Mouse (Mus musculus): ENCODE data around the gene Xaf1. TPM values are rescaled to one million over a fixed set of nuclear protein-coding genes. Genes with fewer than 3 reads are reported as not detected.

Gene Xaf1
- polyA plus RNA-seq, 1 experiment from 2014 or later = 8.0 TPM

DNA sequence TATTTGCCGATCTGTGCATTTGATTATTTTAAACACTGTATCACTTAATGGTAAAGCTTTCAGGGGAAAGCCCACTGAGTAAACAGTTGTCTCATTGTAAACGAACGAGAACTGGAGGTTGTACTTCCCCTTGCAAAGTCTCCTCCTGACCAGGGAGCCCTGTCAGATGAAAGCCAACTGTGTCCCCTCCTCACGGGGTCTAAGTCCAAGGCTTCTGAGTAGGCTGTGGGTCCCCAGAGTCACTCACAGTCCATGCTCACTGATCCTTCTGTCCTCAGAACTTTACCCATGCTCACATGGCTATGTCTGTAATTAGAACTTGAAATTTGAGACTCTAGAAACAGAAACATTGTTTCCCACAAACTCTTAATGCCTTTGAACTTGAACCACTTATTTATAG, 48.2 kb downstream of the Xaf1 start:
- Histone ChIP-seq H3K9ac (ENCODE audit: low read length) (no peak overlapping the region), H3K36me3 (ENCODE audit: control insufficient read depth, insufficient read depth, low read length) (no peaks in the 10 kb centered on the region), H3K9me3 (ENCODE audit: control insufficient read depth, low read length) (no peaks in the 10 kb centered on the region), H3K27ac (replicated peaks in 1 of 2; ENCODE audit: control insufficient read depth in 1 of 2, insufficient read depth in 1 of 2, low read depth in 2 of 2, low read length in 2 of 2) (no peak overlapping the region), H3K4me2 (ENCODE audit: low read length) (no peak overlapping the region), H3K4me1 (ENCODE audit: control insufficient read depth in 2 of 2, insufficient read depth in 2 of 2, low read length in 2 of 2) (no peaks in the 10 kb centered on the region), H3K27me3 (ENCODE audit: control insufficient read depth, insufficient read depth, low read length) (no peaks in the 10 kb centered on the region), H3K4me3 (ENCODE audit: control insufficient read depth in 1 of 2, insufficient read depth in 1 of 2, low read depth in 1 of 2, low read length in 2 of 2) (no peak overlapping the region)
- ATAC-seq (ENCODE audit: insufficient number of reproducible peaks, insufficient read depth, low FRiP score, low read depth) = no peak
- WGBS = 72% methylated on average over 4 of the region's 4 CpGs

DNA sequence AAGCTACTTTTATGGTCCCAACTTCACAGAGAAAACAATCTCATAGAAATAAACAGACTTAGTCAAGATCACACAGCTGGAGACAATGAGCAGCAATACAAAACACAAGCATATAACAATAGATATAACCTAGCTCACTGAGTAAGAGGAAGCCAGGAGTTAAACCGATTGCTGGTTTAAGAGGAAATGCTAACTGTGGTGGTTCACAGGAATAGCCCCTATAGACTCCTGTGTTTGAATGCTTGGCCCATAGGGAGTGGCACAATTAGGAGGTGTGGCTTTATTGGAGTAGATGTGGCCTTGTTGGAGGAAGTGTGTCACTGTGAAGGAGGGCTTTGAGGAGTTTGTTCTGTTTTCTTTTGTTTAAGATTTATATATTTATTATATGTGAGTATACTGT, 50.8 kb downstream of the Xaf1 start:
- Histone ChIP-seq H3K27me3 (ENCODE audit: control insufficient read depth, insufficient read depth, low read length) (no peaks in the 10 kb centered on the region), H3K4me3 (ENCODE audit: control insufficient read depth in 1 of 2, insufficient read depth in 1 of 2, low read depth in 1 of 2, low read length in 2 of 2) (no peak overlapping the region), H3K4me1 (ENCODE audit: control insufficient read depth in 2 of 2, insufficient read depth in 2 of 2, low read length in 2 of 2) (peaks cover 0 to 3% of the 10 kb centered on the region in 2 experiments; a peak in 1 of 4 replicates), H3K9me3 (ENCODE audit: control insufficient read depth, low read length) (no peaks in the 10 kb centered on the region), H3K36me3 (ENCODE audit: control insufficient read depth, insufficient read depth, low read length) (no peaks in the 10 kb centered on the region), H3K4me2 (ENCODE audit: low read length) (no peak overlapping the region), H3K27ac (replicated peaks in 1 of 2; ENCODE audit: control insufficient read depth in 1 of 2, insufficient read depth in 1 of 2, low read depth in 2 of 2, low read length in 2 of 2) (no peak overlapping the region), H3K9ac (ENCODE audit: low read length) (no peak overlapping the region)
- 81% methylated on average over 1 of the region's 1 CpGs for WGBS
- no peak for ATAC-seq (ENCODE audit: insufficient number of reproducible peaks, insufficient read depth, low FRiP score, low read depth)

DNA sequence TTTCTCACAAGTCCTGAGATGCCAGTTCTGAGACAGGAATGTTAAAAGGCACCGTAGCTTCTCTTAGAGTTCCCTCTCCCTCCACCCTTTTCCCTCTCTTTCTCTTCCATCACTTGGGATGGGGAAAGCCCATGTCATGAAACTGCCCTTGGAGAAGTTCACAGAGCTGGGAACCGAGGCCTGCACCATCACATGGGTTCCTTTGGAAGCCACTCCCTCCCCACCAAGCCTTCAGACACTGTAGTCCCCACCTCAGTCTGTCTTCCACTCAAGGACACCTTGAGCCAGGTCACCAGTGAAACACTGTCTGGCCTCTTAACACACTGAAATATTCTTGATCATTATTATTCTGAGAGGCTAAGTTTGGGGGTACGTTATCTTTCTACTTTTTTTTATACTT, 51.8 kb downstream of the Xaf1 start:
- Histone ChIP-seq H3K9me3 (ENCODE audit: control insufficient read depth, low read length) (no peaks in the 10 kb centered on the region), H3K27me3 (ENCODE audit: control insufficient read depth, insufficient read depth, low read length) (no peaks in the 10 kb centered on the region), H3K9ac (ENCODE audit: low read length) (no peak overlapping the region), H3K36me3 (ENCODE audit: control insufficient read depth, insufficient read depth, low read length) (no peaks in the 10 kb centered on the region), H3K4me2 (ENCODE audit: low read length) (no peak overlapping the region), H3K4me3 (ENCODE audit: control insufficient read depth in 1 of 2, insufficient read depth in 1 of 2, low read depth in 1 of 2, low read length in 2 of 2) (no peak overlapping the region), H3K27ac (replicated peaks in 1 of 2; ENCODE audit: control insufficient read depth in 1 of 2, insufficient read depth in 1 of 2, low read depth in 2 of 2, low read length in 2 of 2) (no peak overlapping the region), H3K4me1 (ENCODE audit: control insufficient read depth in 2 of 2, insufficient read depth in 2 of 2, low read length in 2 of 2) (peaks cover 0 to 3% of the 10 kb centered on the region in 2 experiments; a peak in 1 of 4 replicates)
- 62% methylated on average over 3 of the region's 3 CpGs for WGBS
- ATAC-seq (ENCODE audit: insufficient number of reproducible peaks, insufficient read depth, low FRiP score, low read depth) = no peak

DNA sequence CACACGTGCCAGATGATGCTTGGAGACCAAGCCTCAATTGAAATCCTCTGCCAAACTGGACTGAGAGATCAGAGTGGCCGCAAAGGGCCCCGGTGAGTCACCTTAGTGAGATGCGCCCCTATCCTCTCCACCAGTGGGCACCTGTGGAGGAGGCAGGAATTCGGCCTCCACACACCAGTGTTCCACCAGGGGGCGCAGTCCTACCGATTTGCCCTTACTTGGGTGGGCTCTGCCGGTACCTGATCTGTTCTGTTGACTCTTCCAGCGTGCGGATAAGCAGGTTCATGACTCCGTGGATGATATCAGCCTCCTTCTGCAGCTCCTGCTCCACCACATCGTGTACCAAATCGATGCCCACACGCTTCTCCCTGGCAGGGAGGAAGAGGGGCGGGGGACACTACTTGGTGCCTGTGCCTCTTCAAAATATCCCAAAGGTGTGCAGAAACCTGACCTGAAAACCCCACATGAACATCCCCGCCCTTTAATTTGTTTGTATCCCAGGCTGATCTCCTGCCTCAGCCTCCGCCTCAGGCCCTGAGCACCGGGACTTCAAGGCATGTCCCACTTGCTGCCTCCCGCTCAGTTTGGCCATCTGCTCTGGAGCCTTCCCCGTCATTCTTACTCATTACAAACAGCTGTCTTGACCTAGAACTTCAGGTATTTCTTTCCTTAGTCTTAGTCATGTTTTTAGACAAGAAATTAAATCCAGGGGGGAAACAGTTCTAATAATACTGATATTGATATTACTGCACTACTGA, 53.7 kb downstream of the Xaf1 start:
- no peaks in the 10 kb centered on the region for H3K27me3 ChIP-seq (ENCODE audit: control insufficient read depth, insufficient read depth, low read length)
- ATAC-seq (ENCODE audit: insufficient number of reproducible peaks, insufficient read depth, low FRiP score, low read depth) = peak; percentile 52; the same call in 1 of the 2 replicates
- 20% methylated on average over 20 of the region's 20 CpGs for WGBS
- no peaks in the 10 kb centered on the region for H3K36me3 ChIP-seq (ENCODE audit: control insufficient read depth, insufficient read depth, low read length)
- 0 out of 4 replicates have a peak overlapping the region, but pooled peaks of 1 of the 2 experiments have one; percentile 19 for H3K4me3 ChIP-seq (ENCODE audit: control insufficient read depth in 1 of 2, insufficient read depth in 1 of 2, low read depth in 1 of 2, low read length in 2 of 2)
- H3K9ac ChIP-seq (ENCODE audit: low read length) = peak overlapping the region; percentile 47; the same call in 1 of the 2 replicates
- H3K27ac ChIP-seq (replicated peaks in 1 of 2; ENCODE audit: control insufficient read depth in 1 of 2, insufficient read depth in 1 of 2, low read depth in 2 of 2, low read length in 2 of 2) = no peak overlapping the region
- peak overlapping the region; percentile 55 for H3K4me2 ChIP-seq (ENCODE audit: low read length)
- peaks cover 0 to 3% of the 10 kb centered on the region in 2 experiments; a peak in 1 of 4 replicates for H3K4me1 ChIP-seq (ENCODE audit: control insufficient read depth in 2 of 2, insufficient read depth in 2 of 2, low read length in 2 of 2)
- no peaks in the 10 kb centered on the region for H3K9me3 ChIP-seq (ENCODE audit: control insufficient read depth, low read length)

DNA sequence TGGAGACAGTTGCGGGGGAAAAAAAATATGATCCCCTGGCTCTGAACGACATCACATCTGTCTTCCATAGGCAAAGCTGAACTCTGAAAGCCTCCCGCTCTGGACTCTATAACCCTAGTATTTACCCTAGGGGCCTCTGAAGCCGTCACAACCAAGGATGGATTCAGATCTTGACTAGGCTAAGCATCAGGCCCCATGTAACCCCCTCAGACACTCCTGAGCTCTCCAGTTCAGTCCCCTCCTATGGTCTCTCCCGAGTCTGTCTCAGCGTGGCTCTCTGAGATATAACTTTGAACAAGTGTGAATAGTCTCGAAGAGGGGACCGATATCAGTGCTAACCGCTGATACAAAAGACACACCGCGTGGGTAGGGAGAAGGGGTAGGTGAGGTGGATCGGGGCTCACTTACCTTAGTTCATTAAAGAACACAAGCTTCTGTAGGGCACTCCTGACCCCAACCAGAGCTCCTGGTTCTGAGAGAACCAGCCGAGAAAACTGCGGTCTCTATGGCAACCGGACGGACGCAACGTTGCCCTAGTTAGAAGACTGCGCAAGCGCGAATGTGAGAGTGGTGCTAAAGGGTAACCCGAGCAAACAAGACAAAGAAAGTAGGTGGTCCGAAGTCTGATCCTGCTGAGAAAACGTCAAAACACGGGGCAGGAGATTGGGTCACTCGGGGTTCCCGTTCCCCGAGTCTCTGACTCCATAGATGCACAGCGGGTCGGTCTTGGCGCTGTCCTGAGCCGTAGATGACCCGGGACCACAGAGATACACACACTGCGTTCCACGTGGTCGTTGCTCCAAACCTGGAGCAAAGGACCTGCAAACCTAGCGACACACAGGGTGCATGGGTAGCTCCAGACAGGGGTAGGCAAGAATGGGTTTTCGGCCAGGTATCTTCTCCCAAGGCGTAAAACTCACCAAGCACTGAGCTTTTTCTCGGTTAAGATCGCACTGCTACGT, 60.2 kb downstream of the Xaf1 start:
- Histone ChIP-seq H3K4me3 (ENCODE audit: control insufficient read depth in 1 of 2, insufficient read depth in 1 of 2, low read depth in 1 of 2, low read length in 2 of 2) (peak overlapping the region; percentile 42 to 57), H3K4me2 (ENCODE audit: low read length) (peak overlapping the region; percentile 79), H3K27ac (replicated peaks in 1 of 2; ENCODE audit: control insufficient read depth in 1 of 2, insufficient read depth in 1 of 2, low read depth in 2 of 2, low read length in 2 of 2) (no peak overlapping the region), H3K36me3 (ENCODE audit: control insufficient read depth, insufficient read depth, low read length) (no peaks in the 10 kb centered on the region), H3K27me3 (ENCODE audit: control insufficient read depth, insufficient read depth, low read length) (no peaks in the 10 kb centered on the region), H3K9ac (ENCODE audit: low read length) (peak overlapping the region; percentile 67), H3K4me1 (ENCODE audit: control insufficient read depth in 2 of 2, insufficient read depth in 2 of 2, low read length in 2 of 2) (peaks cover 0 to 9% of the 10 kb centered on the region in 2 experiments; a peak in 3 of 4 replicates), H3K9me3 (ENCODE audit: control insufficient read depth, low read length) (no peaks in the 10 kb centered on the region)
- no peak for ATAC-seq (ENCODE audit: insufficient number of reproducible peaks, insufficient read depth, low FRiP score, low read depth)
- 11% methylated on average over 42 of the region's 42 CpGs for WGBS

DNA sequence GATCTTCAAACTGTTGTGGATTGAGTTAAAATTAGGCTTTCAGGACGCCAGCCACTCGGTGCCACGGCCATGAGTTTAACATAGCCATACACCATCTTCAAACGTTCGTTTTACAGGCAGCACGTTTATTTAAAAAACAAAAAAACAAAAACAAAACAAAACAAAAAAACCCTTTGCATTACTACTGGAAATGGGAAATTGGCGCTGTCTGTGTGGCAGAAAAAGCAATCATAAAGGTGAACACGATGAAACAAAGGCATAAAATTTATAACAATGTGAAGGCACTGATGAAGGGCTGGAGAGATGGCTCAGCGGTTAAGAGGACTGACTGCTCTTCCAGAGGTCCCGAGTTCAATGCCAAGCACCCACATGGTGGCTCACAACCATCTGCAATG, 60.9 kb downstream of the Xaf1 start, which contains the start of gene Tekt1:
Tekt1 (minus strand) TSS at position 96 of the 395 bp plus-strand sequence.
- peak within 1 kb of the TSS; percentile 42 to 57 for H3K4me3 ChIP-seq (ENCODE audit: control insufficient read depth in 1 of 2, insufficient read depth in 1 of 2, low read depth in 1 of 2, low read length in 2 of 2)
- no peaks in the 10 kb centered on the region for H3K9me3 ChIP-seq (ENCODE audit: control insufficient read depth, low read length)
- H3K4me1 ChIP-seq (ENCODE audit: control insufficient read depth in 2 of 2, insufficient read depth in 2 of 2, low read length in 2 of 2) = peaks cover 0 to 9% of the 10 kb centered on the region in 2 experiments; a peak in 3 of 4 replicates
- peak within 1 kb of the TSS; percentile 79 for H3K4me2 ChIP-seq (ENCODE audit: low read length)
- 32% methylated on average over 10 of the region's 10 CpGs for WGBS
- H3K27me3 ChIP-seq (ENCODE audit: control insufficient read depth, insufficient read depth, low read length) = no peaks in the 10 kb centered on the region
- no peak for ATAC-seq (ENCODE audit: insufficient number of reproducible peaks, insufficient read depth, low FRiP score, low read depth)
- peak within 1 kb of the TSS; percentile 67 for H3K9ac ChIP-seq (ENCODE audit: low read length)
- H3K27ac ChIP-seq (replicated peaks in 1 of 2; ENCODE audit: control insufficient read depth in 1 of 2, insufficient read depth in 1 of 2, low read depth in 2 of 2, low read length in 2 of 2) = no peak within 1 kb of the TSS
- no peaks in the 10 kb centered on the region for H3K36me3 ChIP-seq (ENCODE audit: control insufficient read depth, insufficient read depth, low read length)
